Mouse (Mus musculus): ENCODE results near the gene Mapk1ip1.
A peak's percentile ranks its signal among the peaks of the same experiment; 100 is the strongest.

Mapk1ip1 gene

DNA sequence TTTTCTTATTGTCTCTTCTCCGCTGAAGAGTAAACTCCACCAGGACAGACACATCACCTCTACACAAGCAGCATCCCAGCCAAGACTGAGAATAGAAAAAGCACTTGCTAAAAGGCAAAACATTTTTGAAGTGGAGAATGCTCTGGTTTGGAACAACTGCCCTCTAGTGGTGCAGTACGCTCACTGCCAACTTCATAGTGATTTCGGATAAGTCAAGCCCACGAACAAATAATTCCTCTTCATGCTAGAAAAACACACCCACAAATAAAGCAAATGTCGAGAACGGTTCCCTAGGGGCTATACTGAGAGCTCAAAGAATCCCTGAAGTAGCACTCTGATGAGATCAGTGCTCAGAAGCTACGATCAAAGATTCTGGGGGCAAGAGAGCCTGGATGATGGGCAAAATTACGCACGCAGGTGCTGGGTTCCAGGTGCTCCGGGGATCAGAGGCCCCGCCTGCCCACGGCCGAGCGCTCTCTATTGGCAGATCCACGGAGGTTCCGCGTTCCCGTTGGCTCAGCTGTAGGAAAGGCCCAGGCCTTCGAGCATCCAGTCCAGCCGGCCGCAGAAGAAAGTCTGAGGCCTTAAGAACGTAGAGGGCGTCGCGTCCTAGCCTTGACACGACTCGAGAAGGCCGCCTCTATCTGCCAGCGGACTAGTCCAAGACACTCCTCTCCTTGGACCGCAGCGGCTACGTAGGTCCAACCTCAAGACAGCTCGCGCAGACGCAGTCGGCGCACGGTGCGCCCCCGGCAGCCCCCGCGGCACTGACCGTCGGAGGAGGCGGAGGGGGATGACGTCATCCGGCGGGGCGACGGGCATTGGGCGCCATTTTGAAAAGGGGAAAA is at the start of gene Mapk1ip1, which contains the start of gene Ppp2r2d:
Mapk1ip1 (minus strand) TSS at position 730 of the 848 bp plus-strand sequence.
Ppp2r2d (plus strand) TSS at position 536 of the 848 bp plus-strand sequence.
- DNase-seq: peak; percentile 96

DNA sequence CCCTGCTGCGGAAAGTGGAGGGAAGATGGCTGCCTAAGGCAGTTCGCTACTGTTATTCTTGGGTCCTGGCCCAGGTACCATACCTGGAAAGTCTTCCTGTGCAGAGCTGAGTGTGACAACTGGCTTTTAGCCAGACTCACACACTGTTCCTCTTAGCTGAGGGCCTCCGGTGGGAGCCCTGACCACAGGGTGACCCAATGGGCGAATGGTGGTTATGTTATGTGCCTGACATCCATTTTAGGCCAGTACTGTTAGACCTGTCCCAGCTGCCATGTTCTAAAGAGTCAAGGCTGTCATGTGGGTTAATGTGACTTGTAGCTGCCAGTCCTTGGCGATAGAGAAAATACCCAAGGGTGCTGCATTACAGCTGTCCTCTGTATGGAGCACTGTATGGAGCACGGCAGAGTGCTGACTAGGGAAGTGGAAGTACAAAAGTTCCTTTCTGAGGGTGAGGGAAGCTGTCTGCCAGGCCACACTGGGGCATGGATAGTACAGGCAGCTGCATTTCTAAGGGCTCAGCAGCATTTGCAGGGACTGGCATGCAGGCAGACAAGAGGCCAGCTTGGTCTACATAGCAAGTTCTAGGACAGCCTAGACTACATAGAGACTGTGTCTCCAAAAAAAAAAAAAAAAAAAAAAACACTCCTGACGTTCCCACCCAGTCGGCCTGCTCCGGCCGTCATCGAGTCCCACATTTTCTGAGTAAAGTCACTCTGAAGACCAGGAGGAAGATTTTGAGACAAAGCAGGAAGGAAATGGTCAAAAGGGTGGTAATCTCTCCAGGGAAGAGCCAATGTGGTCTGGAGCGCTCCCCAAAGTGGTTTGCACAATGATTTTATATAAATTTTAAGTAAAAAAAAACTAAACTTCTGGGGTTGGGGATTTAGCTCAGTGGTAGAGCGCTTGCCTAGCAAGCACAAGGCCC is 39.6 kb upstream of the Mapk1ip1 start:
- no peak for DNase-seq

- DNase-seq: no peak
These were observed 37.7 kb upstream of the Mapk1ip1 start for GRCm38 (mm10) chr7:138883724-138884123.

DNA sequence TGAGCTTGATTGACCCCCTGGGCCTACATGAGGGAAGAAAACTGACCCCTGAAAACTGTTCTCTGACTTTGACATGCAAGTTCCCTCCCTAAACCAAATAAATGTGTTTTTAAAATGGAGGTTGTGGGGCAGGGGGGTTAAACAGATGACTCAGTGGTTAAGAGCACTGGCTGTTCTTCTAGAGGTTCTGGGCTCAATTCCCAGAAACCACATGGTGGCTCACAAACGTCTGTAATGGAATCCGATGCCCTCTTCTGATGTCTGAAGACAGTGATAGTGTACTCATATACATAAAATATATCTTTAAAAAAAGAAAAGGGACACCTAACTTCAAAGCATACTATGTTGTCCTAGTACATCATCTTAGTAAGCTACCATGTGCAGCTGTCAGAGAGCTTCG is 29.0 kb upstream of the Mapk1ip1 start:
- DNase-seq: no peak

GRCm38 (mm10) chr7:138872956-138873355 is 26.9 kb upstream of the Mapk1ip1 start:
- DNase-seq: no peak

DNA sequence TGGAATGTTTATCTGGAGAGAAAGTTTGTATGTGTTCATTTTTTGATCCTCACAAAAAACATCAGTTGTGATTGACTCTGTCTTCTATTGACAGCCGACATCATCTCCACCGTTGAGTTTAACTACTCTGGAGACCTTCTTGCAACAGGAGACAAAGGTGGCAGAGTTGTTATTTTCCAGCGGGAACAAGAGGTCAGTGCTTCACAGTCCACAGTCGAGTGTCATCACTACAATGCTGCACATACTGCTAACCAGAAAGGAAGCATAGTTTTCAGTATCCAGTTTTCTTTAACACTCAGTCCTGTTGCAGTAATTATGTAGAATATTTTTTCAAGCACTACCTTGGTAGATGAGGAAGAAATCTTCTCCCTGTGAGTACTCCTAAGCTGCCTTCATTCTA is 22.2 kb upstream of the Mapk1ip1 start:
- DNase-seq: no peak

DNA sequence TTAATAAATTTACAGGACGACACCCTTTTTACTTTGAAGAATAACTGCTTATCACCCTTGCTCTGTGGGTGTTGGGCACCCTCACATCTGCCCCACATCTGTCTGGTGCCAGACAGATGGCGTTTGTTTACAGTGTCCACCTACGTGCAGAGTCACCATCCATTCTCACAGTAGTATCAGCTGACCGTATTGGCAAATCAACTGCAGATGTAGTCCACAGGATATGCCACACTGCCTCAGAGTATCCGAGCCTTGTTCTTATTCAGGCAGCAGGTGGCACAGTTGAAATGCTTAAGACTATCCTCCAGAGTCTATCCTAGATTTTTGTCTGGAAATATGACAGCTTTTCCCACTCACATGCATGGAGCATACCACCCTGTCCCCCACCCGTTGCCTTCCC is 21.2 kb upstream of the Mapk1ip1 start:
- DNase-seq: no peak

- no peak for DNase-seq
These were observed 18.7 kb upstream of the Mapk1ip1 start for GRCm38 (mm10) chr7:138864776-138865175.

GRCm38 (mm10) chr7:138863950-138864572 is 18.0 kb upstream of the Mapk1ip1 start:
- no peak for DNase-seq

DNA sequence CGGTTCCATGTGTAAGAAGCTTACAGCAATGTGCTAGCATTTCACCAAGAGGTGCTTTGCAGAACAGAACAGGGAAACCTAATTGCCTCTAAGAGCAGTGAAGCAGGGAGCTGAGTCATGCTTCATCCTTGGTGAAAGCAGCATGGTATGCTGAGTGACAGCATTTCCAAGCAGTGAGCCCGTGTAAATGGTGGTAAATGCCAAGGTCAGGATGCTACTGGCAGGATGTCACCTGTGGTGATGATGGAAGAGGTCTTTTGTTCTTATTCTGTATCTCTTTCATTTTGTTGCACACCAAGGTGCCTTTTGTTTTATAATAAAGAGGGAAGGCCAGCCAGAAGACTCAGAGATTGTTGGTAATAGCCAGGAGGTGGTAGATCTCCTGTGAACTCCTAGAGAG is 10.6 kb upstream of the Mapk1ip1 start:
- no peak for DNase-seq

GRCm38 (mm10) chr7:138854201-138854600 is 8.1 kb upstream of the Mapk1ip1 start:
- no peak for DNase-seq

DNA sequence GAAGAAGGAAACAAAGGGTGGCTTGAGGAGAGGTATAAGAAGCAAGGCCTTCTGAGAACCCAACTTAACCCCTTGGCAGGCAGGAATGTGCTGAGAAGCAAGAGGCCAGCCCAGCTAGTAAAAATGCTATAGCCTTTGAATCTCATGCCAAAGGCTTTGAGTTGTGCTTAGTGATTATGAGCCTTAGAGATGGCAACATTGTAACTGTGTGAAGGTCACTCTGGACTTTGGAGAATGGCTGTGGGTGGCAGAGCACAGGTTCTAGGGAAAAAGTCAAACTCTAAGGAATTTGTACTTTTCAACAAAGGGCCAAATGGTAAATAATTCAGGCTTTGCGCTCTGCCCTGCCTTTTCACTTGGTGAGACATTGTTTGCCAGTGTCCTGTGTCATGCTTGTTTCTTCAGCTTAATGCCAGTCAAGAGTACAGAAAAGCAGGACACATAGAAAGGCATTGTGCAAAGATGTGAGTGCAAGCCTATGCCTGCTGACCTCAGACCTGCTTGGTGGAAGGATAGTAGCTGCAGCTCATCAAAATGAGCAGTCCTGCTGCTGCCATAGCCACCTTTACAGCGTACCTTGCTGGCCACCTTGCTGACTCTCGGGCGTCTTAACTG is 7.5 kb upstream of the Mapk1ip1 start:
- DNase-seq: no peak

GRCm38 (mm10) chr7:138850083-138850482 is 4.0 kb upstream of the Mapk1ip1 start:
- no peak for DNase-seq

- DNase-seq: no peak
These were observed 2.2 kb upstream of the Mapk1ip1 start for GRCm38 (mm10) chr7:138848028-138848920.

GRCm38 (mm10) chr7:138847316-138848027 is 1.4 kb upstream of the Mapk1ip1 start:
- DNase-seq: no peak

- DNase-seq: no peak
These were observed 474 bp upstream of the Mapk1ip1 start for GRCm38 (mm10) chr7:138846502-138846991.

DNA sequence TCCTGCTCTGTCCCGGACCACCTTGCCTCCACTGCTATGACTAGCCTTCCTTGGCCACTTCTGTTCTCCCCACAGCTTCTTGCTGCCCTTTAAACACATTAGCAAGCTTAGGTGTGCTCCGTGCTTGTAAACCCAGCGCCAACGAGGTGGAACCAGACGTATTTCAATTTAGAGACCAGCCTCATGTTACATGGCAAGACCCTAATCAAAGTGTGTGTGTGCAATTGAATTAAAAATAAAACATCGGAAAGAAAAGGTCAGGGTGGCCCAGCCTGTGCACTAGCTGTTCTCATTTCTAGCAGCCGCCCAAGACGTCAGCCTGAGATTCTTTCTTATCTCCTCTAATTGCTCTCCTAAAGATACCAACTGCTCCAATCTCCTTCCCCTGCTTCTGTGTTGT is 962 bp downstream of the Mapk1ip1 start:
- no peak for DNase-seq

DNA sequence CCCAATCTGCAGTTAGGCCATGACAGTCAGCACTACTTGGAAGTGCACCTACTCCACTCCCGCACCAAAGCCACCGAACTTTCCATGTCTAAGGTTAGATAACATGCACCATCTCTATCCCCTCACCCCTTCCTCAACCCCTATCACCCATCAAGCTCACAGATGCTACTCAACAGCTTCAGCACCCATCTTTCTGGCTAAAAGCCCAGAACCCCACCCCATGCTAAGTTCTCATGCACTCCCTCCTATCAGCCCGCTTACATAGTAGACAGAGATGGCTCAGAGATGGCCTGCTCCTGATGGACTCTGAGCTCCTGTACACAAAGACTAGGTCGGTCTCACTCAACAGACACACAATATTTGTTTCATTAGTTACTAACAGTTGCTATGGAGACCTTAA is 2.7 kb downstream of the Mapk1ip1 start:
- no peak for DNase-seq

- no peak for DNase-seq
These were observed 4.5 kb downstream of the Mapk1ip1 start for GRCm38 (mm10) chr7:138841436-138842151.

GRCm38 (mm10) chr7:138840594-138841021 is 5.5 kb downstream of the Mapk1ip1 start:
- DNase-seq: peak; percentile 80
